Mouse (Mus musculus): ENCODE measurements at regions not wholly inside any gene's neighbourhood (a gene's known extent, or its start where the extent isn't known, plus 50 kb on each side); places are given as distances from the start of the nearest gene placed in this dataset.

GRCm38 (mm10) chr8:90478149-90478548, 130.0 kb upstream of the Tox3 start:
- TF ChIP-seq EP300 (IDR thresholded peaks at IDR 0.05; ENCODE audit: low read depth) (no peak), CTCF (IDR thresholded peaks at IDR 0.05; ENCODE audit: low read depth) (no peak)

Data from heart, postnatal 0 days (tissue).